ENCODE assay signal across 11 mouse cellular contexts in the genomic region with DNA sequence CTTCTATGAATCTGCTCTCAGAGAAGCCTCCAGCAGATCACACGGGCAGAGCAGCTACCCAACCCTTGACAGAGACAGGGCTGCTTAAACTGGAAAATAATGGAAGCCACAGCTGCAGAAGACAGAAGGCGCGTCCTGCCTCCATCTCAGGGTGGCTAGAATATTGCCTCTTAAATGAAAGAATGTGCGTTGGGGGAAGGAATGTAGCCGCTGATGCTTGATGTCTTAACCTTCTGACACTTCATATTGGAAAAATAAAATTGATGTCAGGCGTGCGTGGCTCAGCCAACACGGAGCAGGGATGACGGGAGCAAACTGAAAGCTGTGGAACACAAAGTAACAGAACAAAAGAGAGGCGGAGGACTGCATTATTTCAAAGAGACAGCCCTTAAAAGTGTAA.
A peak's percentile ranks its signal among the peaks of the same experiment; 100 is the strongest.
DNase-seq lines count a peak whose midpoint lies in the region; ATAC-seq lines count a peak whose summit lies in the region.
"Had no signal": no experiment of that assay in that cellular context is flagged by ENCODE, and none has a peak within 500 bp of the region (broad histone marks: within the 10 kb centered on the region; RNA-seq: fewer than 3 reads in every experiment).

No protein-coding gene starts in this region.

- H3K4me1 ChIP-seq in kidney, embryonic 15.5 days, result peaks cover 4% of the 10 kb centered on the region; the same call in 1 of the 2 replicates
- peaks cover 25% of the 10 kb centered on the region for H3K4me1 ChIP-seq in embryonic facial prominence, embryonic 10.5 days
- peaks cover 8% of the 10 kb centered on the region; the same call in 1 of the 2 replicates for H3K4me1 ChIP-seq in hindbrain, embryonic 13.5 days (replicated peaks)

- H3K27me3 ChIP-seq in kidney, embryonic 15.5 days, result peaks cover 8% of the 10 kb centered on the region; the same call in 1 of the 2 replicates
- H3K27me3 ChIP-seq in embryonic facial prominence, embryonic 10.5 days (replicated peaks; ENCODE audit: low read depth, poor library complexity, severe bottlenecking), result no peaks in the 10 kb centered on the region
- no peaks in the 10 kb centered on the region for H3K27me3 ChIP-seq in hindbrain, embryonic 13.5 days

- peak overlapping the region; percentile 39 for H3K4me2 ChIP-seq in kidney, embryonic 15.5 days
- peak overlapping the region; percentile 24 for H3K4me2 ChIP-seq in hindbrain, embryonic 13.5 days

- no peak overlapping the region for H3K27ac ChIP-seq in kidney, embryonic 15.5 days
- H3K27ac ChIP-seq in embryonic facial prominence, embryonic 10.5 days (replicated peaks), result peak overlapping the region; percentile 35
- H3K27ac ChIP-seq in hindbrain, embryonic 13.5 days, result peak overlapping the region; percentile 64

- no peaks in the 10 kb centered on the region for H3K36me3 ChIP-seq in kidney, embryonic 15.5 days
- no peaks in the 10 kb centered on the region for H3K36me3 ChIP-seq in embryonic facial prominence, embryonic 10.5 days (replicated peaks)
- no peaks in the 10 kb centered on the region for H3K36me3 ChIP-seq in hindbrain, embryonic 13.5 days

- no peak for DNase-seq in kidney, adult 8-10 months
- peak; percentile 20 for DNase-seq in embryonic facial prominence, embryonic 10.5 days (ENCODE audit: low spot score)
- DNase-seq in neural tube, embryonic 10.5 days (ENCODE audit: extremely low spot score, low spot score), result peak; percentile 22
- no peak for DNase-seq in right cerebral cortex, adult 2 months (ENCODE audit: low spot score in 2 of 2)
- no peak for DNase-seq in gastrocnemius, postnatal 36 days
- no peak for DNase-seq in lung, postnatal 25 days (ENCODE audit: low spot score)
- DNase-seq: heart, adult 18-20 months; right cerebral cortex, adult 18-20 months; thymus, postnatal 4 days had no signal

- no peaks in the 10 kb centered on the region for H3K9me3 ChIP-seq in kidney, embryonic 15.5 days (replicated peaks)
- no peaks in the 10 kb centered on the region for H3K9me3 ChIP-seq in embryonic facial prominence, embryonic 10.5 days
- H3K9me3 ChIP-seq in hindbrain, embryonic 13.5 days, result no peaks in the 10 kb centered on the region

- WGBS in kidney, embryonic 15.5 days, result 38% methylated on average over 10 of the region's 10 CpGs
- 44% methylated on average over 10 of the region's 10 CpGs for WGBS in embryonic facial prominence, embryonic 10.5 days
- WGBS in hindbrain, embryonic 13.5 days, result 30% methylated on average over 10 of the region's 10 CpGs

- H3K4me3 ChIP-seq in kidney, embryonic 15.5 days (replicated peaks), result 0 out of 2 replicates have a peak overlapping the region, but pooled peaks have one; percentile 14
- no peak overlapping the region for H3K4me3 ChIP-seq in embryonic facial prominence, embryonic 10.5 days
- peak overlapping the region; percentile 6; the same call in 1 of the 2 replicates for H3K4me3 ChIP-seq in hindbrain, embryonic 13.5 days

- no peak overlapping the region for H3K9ac ChIP-seq in kidney, embryonic 15.5 days
- peak overlapping the region; percentile 51 for H3K9ac ChIP-seq in hindbrain, embryonic 13.5 days

- 0 out of 2 replicates have a peak, but pooled peaks have one; percentile 54 for ATAC-seq in kidney, embryonic 15.5 days (replicated peaks; ENCODE audit: low FRiP score)
- peak; percentile 49; the same call in 1 of the 2 replicates for ATAC-seq in hindbrain, embryonic 13.5 days (ENCODE audit: low FRiP score)

- intact Hi-C loops in gastrocnemius, postnatal 36 days (cut with DNase I), result no loop called here

Comparison
In these comparisons a context has a peak if more than half of its experiments do, and no peak if none do; other contexts are left out.
1. DNase-seq: peak in embryonic facial prominence, embryonic 10.5 days (single experiment) and neural tube, embryonic 10.5 days (single experiment); none in kidney, adult 8-10 months (0 of 2), right cerebral cortex, adult 2 months (0 of 2), gastrocnemius, postnatal 36 days (0 of 2) and lung, postnatal 25 days (single experiment).